Mouse (Mus musculus) liver, adult (tissue): ENCODE data around the gene Faah.

Experiments used
- GATA4 ChIP-seq: IDR thresholded peaks from 2 replicates; pipeline ENCODE4 v1.6.1; 2014; ENCODE audit warnings: mild to moderate bottlenecking, low read length; ENCODE audit not compliant: insufficient replicate concordance

The Faah gene

GRCm38 (mm10) chr4:116017902-116018746 is at the start of gene Faah:
Faah (minus strand) TSS chr4:116017926.
- TF ChIP-seq GATA4: no peak

GRCm38 (mm10) chr4:116063855-116064254 is 46.1 kb upstream of the Faah start:
- no peak for TF ChIP-seq GATA4

GRCm38 (mm10) chr4:116059012-116059726 is 41.4 kb upstream of the Faah start:
- TF ChIP-seq GATA4: no peak

- no peak for TF ChIP-seq GATA4
These were observed 39.8 kb upstream of the Faah start for GRCm38 (mm10) chr4:116057559-116057958.

- peak; percentile 54; the same call in 1 of the 2 replicates for TF ChIP-seq GATA4
These were observed 35.8 kb upstream of the Faah start, which contains the start of gene Nsun4 for GRCm38 (mm10) chr4:116053399-116053961. Nsun4 (minus strand) TSS chr4:116053876.

- TF ChIP-seq GATA4: no peak
These were observed 35.0 kb upstream of the Faah start for GRCm38 (mm10) chr4:116052526-116053293.

GRCm38 (mm10) chr4:116049211-116049610 is 31.5 kb upstream of the Faah start:
- no peak for TF ChIP-seq GATA4

GRCm38 (mm10) chr4:116048130-116048920 is 30.6 kb upstream of the Faah start:
- no peak for TF ChIP-seq GATA4

- no peak for TF ChIP-seq GATA4
These were observed 30.0 kb upstream of the Faah start for GRCm38 (mm10) chr4:116047681-116048080.

GRCm38 (mm10) chr4:116046604-116047003 is 28.9 kb upstream of the Faah start:
- TF ChIP-seq GATA4: no peak

- TF ChIP-seq GATA4: no peak
These were observed 24.5 kb upstream of the Faah start for GRCm38 (mm10) chr4:116042186-116042585.

- TF ChIP-seq GATA4: peak; percentile 41; the same call in 1 of the 2 replicates
These were observed 22.7 kb upstream of the Faah start for GRCm38 (mm10) chr4:116040466-116040865.

- no peak for TF ChIP-seq GATA4
These were observed 15.6 kb upstream of the Faah start for GRCm38 (mm10) chr4:116033374-116033773.

GRCm38 (mm10) chr4:116032906-116033305 is 15.2 kb upstream of the Faah start:
- no peak for TF ChIP-seq GATA4
